Mouse (Mus musculus): Measurements from ENCODE around the gene Atxn1l.

DNA sequence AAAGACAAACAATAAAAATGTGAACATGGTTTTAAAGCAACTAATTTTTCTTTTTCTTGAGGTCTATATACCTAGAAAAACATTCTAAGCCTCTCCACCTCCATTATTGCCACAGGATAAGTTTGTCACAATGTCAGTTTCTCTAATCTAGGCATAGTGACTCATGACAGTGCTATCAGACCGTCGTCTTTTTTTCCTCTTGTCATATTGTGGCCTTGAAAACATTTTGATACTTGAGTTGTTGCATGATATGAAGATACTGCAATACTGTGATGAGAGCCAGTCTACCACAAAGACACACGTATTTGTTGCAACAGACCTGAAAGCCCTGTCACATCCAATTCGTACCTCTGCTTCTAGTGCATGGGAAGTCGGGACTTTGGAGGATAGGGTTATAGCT, 22.6 kb downstream of the Atxn1l start:
- TF ChIP-seq CTCF (IDR thresholded peaks at IDR 0.05; ENCODE audit: borderline replicate concordance, insufficient read depth, low read depth, low read length), result no peak
- TF ChIP-seq POLR2A (IDR thresholded peaks at IDR 0.05; ENCODE audit: borderline replicate concordance, insufficient read depth, low read length), result no peak

Measured in cerebellum, adult 2 months (tissue).